Mouse (Mus musculus) G1E (cell line): ENCODE measurements around the gene Ces2c. TPM values are rescaled to one million over a fixed set of nuclear protein-coding genes. Genes with fewer than 3 reads are reported as not detected.

Experiments
- ATAC-seq: 2 replicates; pipeline ENCODE4 v1.8.0; 2016; ENCODE audit warnings: mild to moderate bottlenecking; ENCODE audit not compliant: insufficient number of reproducible peaks, poor library complexity, low FRiP score, severe bottlenecking; ENCODE audit errors: extremely low read depth
- DNase-seq: peaks from one replicate; pipeline ENCODE4 v3.0.0; 2012; ENCODE audit warnings: low spot score
- H3K27me3 ChIP-seq: 2 replicates; pipeline ENCODE4 v1.6.1; 2012; ENCODE audit warnings: mild to moderate bottlenecking, low read length, inconsistent platforms; ENCODE audit not compliant: insufficient read depth
- H3K36me3 ChIP-seq: replicated peaks from 2 replicates; pipeline ENCODE3; 2012; ENCODE audit warnings: mild to moderate bottlenecking, inconsistent platforms
- H3K4me1 ChIP-seq: 2 replicates; pipeline ENCODE4 v1.6.1; 2012; ENCODE audit warnings: low read depth, low read length, inconsistent platforms, mixed read lengths; ENCODE audit not compliant: insufficient read depth
- H3K4me3 ChIP-seq: 2 replicates; pipeline ENCODE4 v1.5.1; 2012; ENCODE audit warnings: low read depth, mild to moderate bottlenecking, inconsistent platforms, low read length, moderate library complexity, mixed read lengths
- H3K9me3 ChIP-seq: replicated peaks from 2 replicates; pipeline ENCODE4 v1.6.1; 2012; ENCODE audit warnings: inconsistent platforms
- CTCF ChIP-seq: IDR thresholded peaks from 2 replicates; pipeline ENCODE4 v1.5.1; 2012; ENCODE audit warnings: low read depth, low read length, inconsistent platforms, mixed read lengths
- GATA1 ChIP-seq: IDR thresholded peaks from 2 replicates; pipeline ENCODE4 v1.6.1; 2012; ENCODE audit warnings: borderline replicate concordance, low read length, inconsistent platforms, mixed read lengths
- GATA2 ChIP-seq: IDR thresholded peaks from 2 replicates; pipeline ENCODE4 v1.6.1; 2012; ENCODE audit warnings: low read depth, low read length, inconsistent platforms, borderline replicate concordance
- POLR2AphosphoS5 ChIP-seq: IDR thresholded peaks from 2 replicates; pipeline ENCODE4 v1.6.1; 2012; ENCODE audit warnings: low read depth, low read length, inconsistent platforms; ENCODE audit not compliant: insufficient replicate concordance
- TAL1 ChIP-seq: conservative IDR thresholded peaks from 2 replicates; pipeline ENCODE4 v1.6.1; 2012; ENCODE audit warnings: low read depth, low read length, inconsistent platforms, mixed read lengths
- polyA plus RNA-seq: library from polyadenylated mRNA; stranded (reverse); fragments of >175 nt; gene quantifications from 2 replicates; pipeline ENCODE4 v1.2.3, GENCODE M21; 2012
- total RNA-seq, 2 experiments: library from RNA; stranded (forward) in 1 of 2; stranded (reverse) in 1 of 2; fragments of 200-1000 nt in 1 of 2; fragments of >200 nt in 1 of 2; fragmentation: Nextera tagmentation in 1 of 2; gene quantifications; 2 replicates each; pipeline ENCODE4 v1.2.3; 2014 to 2017

Ces2c gene
- total and polyA plus RNA-seq, 3 experiments, result 0.66 TPM; not detected in 2

DNA sequence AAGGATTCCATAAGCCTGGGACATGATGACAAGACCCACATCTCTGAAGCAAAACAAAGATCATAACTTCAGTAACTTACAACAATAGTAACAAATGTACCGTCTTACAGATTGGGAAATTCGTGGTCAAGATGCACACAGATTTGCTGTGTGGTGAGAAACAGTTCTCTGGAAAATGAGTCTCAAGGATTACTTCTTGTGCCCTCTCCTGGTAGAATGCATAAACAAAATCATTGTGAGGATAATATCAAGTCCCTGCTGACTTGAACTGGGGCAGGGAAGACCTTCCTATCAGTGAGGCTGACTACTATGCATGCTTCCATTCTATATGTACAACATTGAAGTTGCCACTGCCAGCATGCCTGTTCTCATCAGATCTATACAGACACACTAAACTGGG, 54.9 kb downstream of the Ces2c start:
- Histone ChIP-seq H3K4me1 (no peaks in the 10 kb centered on the region), H3K27me3 (no peaks in the 10 kb centered on the region), H3K4me3 (no peak overlapping the region), H3K9me3 (no peaks in the 10 kb centered on the region), H3K36me3 (no peaks in the 10 kb centered on the region)
- TF ChIP-seq GATA2 (no peak), CTCF (no peak), GATA1 (no peak), POLR2AphosphoS5 (no peak), TAL1 (no peak)
- ATAC-seq, result no peak
- no peak for DNase-seq

Other genes with a start within 250 kb of the Ces2c start
- not detected in 2 replicates for gene Cdh16, start 222.7 kb upstream of the Ces2c start, total RNA-seq (2014; fragmentation: Nextera tagmentation)
- gene Cdh16, start 222.7 kb upstream of the Ces2c start, total RNA-seq (2017), result 0.17 and 0.22 TPM in 2 replicates
- gene Cdh16, start 222.7 kb upstream of the Ces2c start, polyA plus RNA-seq, result not detected in 2 replicates
- gene Rrad, start 215.7 kb upstream of the Ces2c start, total RNA-seq (2014; fragmentation: Nextera tagmentation), result 4.4 and 6.8 TPM in 2 replicates
- 4.9 and 5.3 TPM in 2 replicates for gene Rrad, start 215.7 kb upstream of the Ces2c start, total RNA-seq (2017)
- gene Rrad, start 215.7 kb upstream of the Ces2c start, polyA plus RNA-seq, result 7.2 and 7.9 TPM in 2 replicates
- gene Ciao2b, start 205.1 kb upstream of the Ces2c start, total RNA-seq (2014; fragmentation: Nextera tagmentation), result 20.3 and 20.9 TPM in 2 replicates
- gene Ciao2b, start 205.1 kb upstream of the Ces2c start, total RNA-seq (2017), result 44.4 and 54.3 TPM in 2 replicates
- 75.3 and 78.3 TPM in 2 replicates for gene Ciao2b, start 205.1 kb upstream of the Ces2c start, polyA plus RNA-seq
- not detected in 2 replicates for gene Ces2a, start 113.1 kb upstream of the Ces2c start, total RNA-seq (2014; fragmentation: Nextera tagmentation)
- gene Ces2a, start 113.1 kb upstream of the Ces2c start, total RNA-seq (2017), result 0.17 TPM in 1 of 2 replicates, not detected in the other
- gene Ces2a, start 113.1 kb upstream of the Ces2c start, polyA plus RNA-seq, result not detected in 2 replicates
- gene Ces2b, start 15.5 kb upstream of the Ces2c start, total RNA-seq (2014; fragmentation: Nextera tagmentation), result not detected in 2 replicates
- 0.06 and 0.11 TPM in 2 replicates for gene Ces2b, start 15.5 kb upstream of the Ces2c start, total RNA-seq (2017)
- gene Ces2b, start 15.5 kb upstream of the Ces2c start, polyA plus RNA-seq, result not detected in 2 replicates
- gene Ces2e, start 79.2 kb downstream of the Ces2c start, total RNA-seq (2014; fragmentation: Nextera tagmentation), result not detected in 2 replicates
- gene Ces2e, start 79.2 kb downstream of the Ces2c start, total RNA-seq (2017), result 0.05 and 0.06 TPM in 2 replicates
- gene Ces2e, start 79.2 kb downstream of the Ces2c start, polyA plus RNA-seq, result not detected in 2 replicates
- not detected in 2 replicates for gene Ces2f, start 100.3 kb downstream of the Ces2c start, total RNA-seq (2014; fragmentation: Nextera tagmentation)
- gene Ces2f, start 100.3 kb downstream of the Ces2c start, total RNA-seq (2017), result 0.11 TPM in 1 of 2 replicates, not detected in the other
- not detected in 2 replicates for gene Ces2f, start 100.3 kb downstream of the Ces2c start, polyA plus RNA-seq
- gene Ces2g, start 114.7 kb downstream of the Ces2c start, total RNA-seq (2014; fragmentation: Nextera tagmentation), result 7.3 and 67.0 TPM in 2 replicates
- gene Ces2g, start 114.7 kb downstream of the Ces2c start, total RNA-seq (2017), result 1.1 and 2.0 TPM in 2 replicates
- gene Ces2g, start 114.7 kb downstream of the Ces2c start, polyA plus RNA-seq, result 0.32 and 0.55 TPM in 2 replicates
- gene Ces2h, start 153.8 kb downstream of the Ces2c start, total RNA-seq (2014; fragmentation: Nextera tagmentation), result not detected in 2 replicates
- gene Ces2h, start 153.8 kb downstream of the Ces2c start, total RNA-seq (2017), result not detected in 2 replicates
- not detected in 2 replicates for gene Ces2h, start 153.8 kb downstream of the Ces2c start, polyA plus RNA-seq
- gene Ces3a, start 201.5 kb downstream of the Ces2c start, total RNA-seq (2014; fragmentation: Nextera tagmentation), result not detected in 2 replicates
- not detected in 2 replicates for gene Ces3a, start 201.5 kb downstream of the Ces2c start, total RNA-seq (2017)
- gene Ces3a, start 201.5 kb downstream of the Ces2c start, polyA plus RNA-seq, result not detected in 2 replicates
- gene Ces3b, start 236.7 kb downstream of the Ces2c start, total RNA-seq (2014; fragmentation: Nextera tagmentation), result not detected in 2 replicates
- 0.12 and 0.22 TPM in 2 replicates for gene Ces3b, start 236.7 kb downstream of the Ces2c start, total RNA-seq (2017)
- gene Ces3b, start 236.7 kb downstream of the Ces2c start, polyA plus RNA-seq, result not detected in 2 replicates